Mouse (Mus musculus) heart, postnatal 0 days (tissue): ENCODE data around the gene Atrnl1.

Source experiments
- CTCF ChIP-seq: IDR thresholded peaks from 2 replicates; pipeline ENCODE4 v1.5.1; 2016; ENCODE audit warnings: antibody characterized with exemption, control low read depth, low read depth
- EP300 ChIP-seq: IDR thresholded peaks from 2 replicates; pipeline ENCODE4 v1.6.1; 2016; ENCODE audit warnings: antibody characterized with exemption, low read depth

DNA sequence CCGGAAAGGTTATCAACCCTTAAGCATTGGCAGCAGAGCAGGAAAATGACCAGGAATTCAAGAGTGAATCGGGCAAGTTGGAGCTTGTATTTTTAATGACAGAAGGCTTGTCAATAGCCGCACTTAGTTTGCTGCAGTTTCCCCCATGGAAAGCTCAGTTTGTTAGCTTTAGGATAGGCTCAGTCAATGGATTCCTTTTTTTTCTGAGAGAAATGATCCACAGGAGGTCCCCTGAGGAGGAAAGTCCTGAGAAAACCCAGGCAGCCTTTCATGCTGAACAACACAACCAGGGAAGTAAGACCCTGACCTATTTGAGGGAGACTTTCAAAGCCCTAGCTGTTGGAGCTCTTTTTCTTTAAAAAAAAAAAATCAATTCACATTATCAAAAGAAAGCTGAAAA is 350.5 kb downstream of the Atrnl1 start:
- no peak for TF ChIP-seq EP300
- no peak for TF ChIP-seq CTCF
